In genomic region chr19:16132865-16133720, GRCm38 (mm10) we compare ENCODE assay signal across 8 mouse cellular contexts. TPM values are rescaled to one million over a fixed set of nuclear protein-coding genes. Genes with fewer than 3 reads are reported as not detected.
A peak's percentile ranks its signal among the peaks of the same experiment; 100 is the strongest.
DNase-seq lines count a peak whose midpoint lies in the region; ATAC-seq and TF ChIP-seq lines count a peak whose summit lies in the region.

No protein-coding gene starts in this region.

- H3K27ac ChIP-seq in cortical plate, adult 2 months (ENCODE audit: insufficient read depth, low read length): peak overlapping the region; percentile 98
- peak overlapping the region; percentile 98 for H3K27ac ChIP-seq in intestine, embryonic 15.5 days
- H3K27ac ChIP-seq in midbrain, embryonic 10.5 days (replicated peaks): peak overlapping the region; percentile 99

- peaks cover 4% of the 10 kb centered on the region; the same call in 1 of the 2 replicates for H3K4me1 ChIP-seq in cortical plate, adult 2 months (ENCODE audit: control insufficient read depth, insufficient read depth, low read length)
- peaks cover 12% of the 10 kb centered on the region for H3K4me1 ChIP-seq in intestine, embryonic 15.5 days (replicated peaks)
- peaks cover 54% of the 10 kb centered on the region for H3K4me1 ChIP-seq in midbrain, embryonic 10.5 days

- H3K36me3 ChIP-seq in intestine, embryonic 15.5 days: no peaks in the 10 kb centered on the region
- H3K36me3 ChIP-seq in midbrain, embryonic 10.5 days: no peaks in the 10 kb centered on the region

- ATAC-seq in intestine, embryonic 15.5 days: peak; percentile 54
- no peak for ATAC-seq in megakaryocyte-erythroid progenitor cell, adult 5-6 weeks (replicated peaks; ENCODE audit: low FRiP score, low TSS enrichment, poor library complexity, severe bottlenecking)

- WGBS in intestine, embryonic 15.5 days: under 1% methylated on average over 113 of the region's 139 CpGs
- WGBS in midbrain, embryonic 10.5 days: under 1% methylated on average over 134 of the region's 139 CpGs

- H3K27me3 ChIP-seq in intestine, embryonic 15.5 days (replicated peaks): no peaks in the 10 kb centered on the region
- no peaks in the 10 kb centered on the region for H3K27me3 ChIP-seq in midbrain, embryonic 10.5 days (ENCODE audit: low read depth, poor library complexity, severe bottlenecking)

- DNase-seq in adipocyte (ENCODE audit: low spot score): peak; percentile 67
- peak; percentile 72 for DNase-seq in gastrocnemius, postnatal 14 days
- DNase-seq in left cerebral cortex, postnatal 4 days: peak; percentile 73
- DNase-seq in midbrain, embryonic 10.5 days (ENCODE audit: low spot score): peak; percentile 79
- peak; percentile 69 for DNase-seq in right cerebral cortex, postnatal 4 days

- peak overlapping the region; percentile 97 for H3K4me3 ChIP-seq in cortical plate, adult 2 months (ENCODE audit: insufficient read depth, low read length)
- peak overlapping the region; percentile 95 for H3K4me3 ChIP-seq in intestine, embryonic 15.5 days (replicated peaks)
- peak overlapping the region; percentile 96 for H3K4me3 ChIP-seq in midbrain, embryonic 10.5 days

- H3K9me3 ChIP-seq in intestine, embryonic 15.5 days: no peaks in the 10 kb centered on the region
- H3K9me3 ChIP-seq in midbrain, embryonic 10.5 days (replicated peaks): no peaks in the 10 kb centered on the region

- TF ChIP-seq POLR2A in cortical plate, adult 2 months (IDR thresholded peaks at IDR 0.05; ENCODE audit: extremely low read depth, insufficient read depth, low read length): peak; percentile 45; the same call in 1 of the 2 replicates

- intact Hi-C loops in gastrocnemius, postnatal 14 days (cut with DNase I; ENCODE audit: low total_unique reads): no loop called here
- intact Hi-C loops in left cerebral cortex, postnatal 4 days (cut with DNase I): loop anchor here (10.0 kb wide), 1 partner anchor 192 kb away; no protein-coding TSS in a partner anchor

- TF ChIP-seq CTCF in cortical plate, adult 2 months (IDR thresholded peaks at IDR 0.05; ENCODE audit: extremely low read depth, insufficient read depth, low read length): no peak

- H3K4me2 ChIP-seq in intestine, embryonic 15.5 days (replicated peaks): peak overlapping the region; percentile 74

- peak overlapping the region; percentile 92 for H3K9ac ChIP-seq in intestine, embryonic 15.5 days

RNA-seq across cellular contexts. Expression of gene Gnaq, which starts 0.5 kb away (rescaled TPM):
- 59.1 and 63.5 TPM in 2 replicates for polyA plus RNA-seq in cortical plate, adult 2 months (2012; rRNA removed)
- total RNA-seq in gastrocnemius, postnatal 14 days (2021): 10 to 100 TPM; 15.8 to 20.3 TPM
- polyA plus RNA-seq in intestine, embryonic 15.5 days (2015; fragmentation: Nextera tagmentation; extraction: Ambion mirVana): 28.1 and 28.3 TPM in 2 replicates
- 100 to 1,000 TPM; 236 to 246 TPM for total RNA-seq in left cerebral cortex, postnatal 4 days (2021)
- 20.9 and 27.5 TPM in 2 replicates for polyA plus RNA-seq in midbrain, embryonic 10.5 days (2016; fragmentation: Nextera tagmentation; extraction: Ambion mirVana)
- total RNA-seq in megakaryocyte-erythroid progenitor cell, adult 5-6 weeks (2014; fragmentation: Nextera tagmentation): 15.8 and 20.8 TPM in 2 replicates
- total RNA-seq in megakaryocyte-erythroid progenitor cell, adult 5-6 weeks (2017): 6.2 and 18.1 TPM in 2 replicates

Comparison
In these comparisons a context has a peak if more than half of its experiments do, and no peak if none do; other contexts are left out.
1. RNA of gene Gnaq, which starts 0.5 kb away (total RNA-seq): 236 to 246 TPM in left cerebral cortex, postnatal 4 days; 6.2 to 20.8 TPM in megakaryocyte-erythroid progenitor cell, adult 5-6 weeks and 15.8 to 20.3 TPM in gastrocnemius, postnatal 14 days; every median in the first group is over 10 times any median in the second.
2. Peak in every context shown above with its lines, with median percentiles within 50 percentile points of each other: DNase-seq, H3K27ac ChIP-seq and H3K4me3 ChIP-seq.